Mouse (Mus musculus): ENCODE data around the gene Hdhd5.

GRCm38 (mm10) chr6:120517311-120517710, 13.8 kb downstream of the Hdhd5 start:
- TF ChIP-seq EP300 (IDR thresholded peaks at IDR 0.05; ENCODE audit: low read length) (no peak), CHD1 (IDR thresholded peaks at IDR 0.05; ENCODE audit: low read depth, low read length) (no peak)

Measured in CH12.LX (cell line).